Mouse (Mus musculus): Measurements from ENCODE around the gene Dnajc12. TPM values are rescaled to one million over a fixed set of nuclear protein-coding genes. Genes with fewer than 3 reads are reported as not detected.
"Not testable (repeated sequence)": the region's sequence is repeated elsewhere in the genome, so short reads cannot be mapped to it uniquely, and the experiment has no call there.

Gene Dnajc12
- polyA plus RNA-seq, 2 experiments from 2014 or later, result 6.0 to 8.6 TPM

- no peak for ATAC-seq
Measured at GRCm38 (mm10) chr10:63432099-63432498, 49.9 kb downstream of the Dnajc12 start.

GRCm38 (mm10) chr10:63432887-63433286, 50.6 kb downstream of the Dnajc12 start:
- no peak for ATAC-seq

DNA sequence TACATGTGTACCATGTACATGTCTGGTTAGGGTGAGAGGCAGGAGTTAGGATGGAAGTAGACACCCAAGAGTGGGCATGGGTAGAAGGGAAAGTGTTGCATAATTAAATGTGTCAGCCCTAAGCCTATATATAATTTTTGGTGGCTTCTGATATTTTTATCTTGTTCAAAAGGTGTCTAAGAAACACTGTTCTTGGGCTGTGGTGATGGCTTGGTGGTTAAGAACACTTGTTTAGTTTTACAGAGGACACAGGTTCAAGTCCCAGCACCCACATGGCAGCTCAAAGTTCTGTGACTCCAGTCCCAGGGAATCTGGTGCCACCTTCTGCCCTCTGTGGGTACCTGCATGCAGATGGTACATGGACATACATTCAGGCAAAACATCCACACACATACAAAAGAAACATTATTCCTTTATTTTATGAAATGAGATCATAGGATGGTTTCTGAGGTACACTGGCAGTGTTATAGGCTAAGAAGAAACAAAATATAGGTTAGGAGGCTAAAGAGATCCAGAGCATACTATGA, 56.6 kb downstream of the Dnajc12 start:
- no peak for ATAC-seq

GRCm38 (mm10) chr10:63439694-63440228, 57.5 kb downstream of the Dnajc12 start:
- ATAC-seq, result no peak

GRCm38 (mm10) chr10:63444602-63445387, 62.6 kb downstream of the Dnajc12 start:
- ATAC-seq, result not testable (repeated sequence)

- ATAC-seq, result no peak
Measured at GRCm38 (mm10) chr10:63453926-63454325, 71.7 kb downstream of the Dnajc12 start.

GRCm38 (mm10) chr10:63455110-63455878, 73.1 kb downstream of the Dnajc12 start:
- no peak for ATAC-seq

- no peak for ATAC-seq
Measured at GRCm38 (mm10) chr10:63457292-63458128, 75.3 kb downstream of the Dnajc12 start.

Other genes with a start within 250 kb of the Dnajc12 start
- gene Mypn, start 178.5 kb upstream of the Dnajc12 start, polyA plus RNA-seq (2017; shearing (Covaris generic)), result not detected
- 100 to 1,000 TPM in 1 of 2 experiments, 10 to 100 TPM in 1; 70.4 to 105 TPM for gene Herc4, start 138.6 kb upstream of the Dnajc12 start, polyA plus RNA-seq (2017; shearing (Covaris generic))
- gene Sirt1, start 739 bp upstream of the Dnajc12 start, polyA plus RNA-seq (2017; shearing (Covaris generic)), result 1 to 10 TPM; 6.3 to 9.3 TPM
- gene Gm7075, start 39.3 kb downstream of the Dnajc12 start, polyA plus RNA-seq (2017; shearing (Covaris generic)), result not detected
- under 1 TPM in 1 of 2 experiments, not detected in 1; 0.19 TPM for gene Ctnna3, start 47.7 kb downstream of the Dnajc12 start, polyA plus RNA-seq (2017; shearing (Covaris generic))